Mouse (Mus musculus) CH12.LX (cell line): ENCODE data around the gene Pawr. TPM values are rescaled to one million over a fixed set of nuclear protein-coding genes. Genes with fewer than 3 reads are reported as not detected.

ENCODE experiments used
- DNase-seq: peaks from one replicate; pipeline ENCODE4 v3.0.0-alpha.2; 2013; ENCODE audit errors: extremely low read depth
- H3K27ac ChIP-seq: 2 replicates; pipeline ENCODE4 v1.5.1; 2012; ENCODE audit warnings: low read depth, mild to moderate bottlenecking, control low read depth, moderate library complexity; ENCODE audit not compliant: insufficient read depth
- H3K27me3 ChIP-seq: replicated peaks from 2 replicates; pipeline ENCODE3; 2012; ENCODE audit warnings: inconsistent platforms
- H3K36me3 ChIP-seq, 2 experiments: replicated peaks in 1 of 2; 2 replicates each; pipeline versions ENCODE3 to v1.6.1; 2012; ENCODE audit warnings: inconsistent platforms in 1 of 2, low read length in 1 of 2, mild to moderate bottlenecking in 1 of 2, mixed read lengths in 1 of 2, moderate library complexity in 1 of 2; ENCODE audit not compliant: control insufficient read depth in 1 of 2, insufficient read depth in 1 of 2
- H3K4me1 ChIP-seq, 2 experiments: 2 replicates each; pipeline ENCODE4 v1.6.1; 2012; ENCODE audit warnings: inconsistent platforms in 1 of 2, moderate library complexity in 1 of 2; ENCODE audit not compliant: insufficient read depth in 2 of 2, control insufficient read depth in 1 of 2
- H3K4me2 ChIP-seq: 2 replicates; pipeline ENCODE4 v1.6.1; 2012; ENCODE audit warnings: low read depth, mild to moderate bottlenecking, control low read depth; ENCODE audit not compliant: poor library complexity, insufficient read depth, severe bottlenecking
- H3K4me3 ChIP-seq, 3 experiments: fragments of 150-350 bp in 1 of 3; sonication (generic) in 1 of 3; replicated peaks in 1 of 3; 2 replicates each; pipeline versions ENCODE3 to v1.5.1; 2011 to 2012; ENCODE audit warnings: low read depth in 2 of 3, low read length in 2 of 3, mild to moderate bottlenecking in 2 of 3, moderate library complexity in 2 of 3, control low read depth in 1 of 3, improper control_type of control experiment in 1 of 3, inconsistent platforms in 1 of 3, mixed read lengths in 1 of 3; ENCODE audit not compliant: poor library complexity in 1 of 3
- H3K79me2 ChIP-seq: replicated peaks from 2 replicates; pipeline ENCODE4 v1.6.1; 2012; ENCODE audit warnings: mild to moderate bottlenecking, moderate library complexity; ENCODE audit not compliant: control insufficient read depth, poor library complexity, insufficient read depth, severe bottlenecking; ENCODE audit errors: extremely low read depth
- H3K9ac ChIP-seq: 2 replicates; pipeline ENCODE4 v1.6.1; 2012; ENCODE audit warnings: low read depth, mild to moderate bottlenecking, control low read depth, moderate library complexity; ENCODE audit not compliant: insufficient read depth
- H3K9me3 ChIP-seq: replicated peaks from 2 replicates; pipeline ENCODE3; 2012; ENCODE audit warnings: low read length, inconsistent platforms, mixed read lengths
- BHLHE40 ChIP-seq: IDR thresholded peaks from 2 replicates; pipeline ENCODE4 v1.6.1; 2011; ENCODE audit warnings: mild to moderate bottlenecking, low read depth, low read length, improper control_type of control experiment
- CHD2 ChIP-seq: IDR thresholded peaks from 2 replicates; pipeline ENCODE4 v1.6.1; 2011; ENCODE audit warnings: low read length, improper control_type of control experiment
- EP300 ChIP-seq: IDR thresholded peaks from 2 replicates; pipeline ENCODE4 v1.6.1; 2011; ENCODE audit warnings: low read length, improper control_type of control experiment
- ETS1 ChIP-seq: conservative IDR thresholded peaks from 2 replicates; pipeline ENCODE4 v1.6.1; 2012; ENCODE audit warnings: low read depth, mild to moderate bottlenecking, inconsistent platforms, low read length, improper control_type of control experiment, moderate library complexity
- GABPA ChIP-seq: IDR thresholded peaks from 2 replicates; pipeline ENCODE4 v1.6.1; 2012; ENCODE audit warnings: low read depth, low read length, improper control_type of control experiment, inconsistent platforms; ENCODE audit not compliant: insufficient replicate concordance
- IRF4 ChIP-seq: IDR thresholded peaks from 2 replicates; pipeline ENCODE4 v1.6.1; 2014; ENCODE audit warnings: low read depth, mild to moderate bottlenecking, inconsistent platforms, low read length, improper control_type of control experiment
- MAFK ChIP-seq: IDR thresholded peaks from 2 replicates; pipeline ENCODE4 v1.6.1; 2011; ENCODE audit warnings: low read length, improper control_type of control experiment; ENCODE audit not compliant: insufficient replicate concordance
- MAX ChIP-seq: IDR thresholded peaks from 2 replicates; pipeline ENCODE4 v1.6.1; 2011; ENCODE audit warnings: low read length, improper control_type of control experiment
- MAZ ChIP-seq: IDR thresholded peaks from 2 replicates; pipeline ENCODE4 v1.6.1; 2012; ENCODE audit warnings: low read depth, mild to moderate bottlenecking, inconsistent platforms, low read length, improper control_type of control experiment, moderate library complexity
- MEF2A ChIP-seq: IDR thresholded peaks from 2 replicates; pipeline ENCODE4 v1.6.1; 2014; ENCODE audit warnings: low read depth, mild to moderate bottlenecking, inconsistent platforms, low read length, improper control_type of control experiment, borderline replicate concordance
- POLR2A ChIP-seq: IDR thresholded peaks from 2 replicates; pipeline ENCODE4 v1.6.1; 2011; ENCODE audit warnings: low read depth, mild to moderate bottlenecking, improper control_type of control experiment, low read length
- POLR2AphosphoS2 ChIP-seq: IDR thresholded peaks from 2 replicates; pipeline ENCODE4 v1.6.1; 2011; ENCODE audit warnings: low read depth, low read length, improper control_type of control experiment
- RAD21 ChIP-seq: IDR thresholded peaks from 2 replicates; pipeline ENCODE4 v1.6.1; 2011; ENCODE audit warnings: low read depth, mild to moderate bottlenecking, low read length, improper control_type of control experiment, moderate library complexity
- SMC3 ChIP-seq: IDR thresholded peaks from 2 replicates; pipeline ENCODE4 v1.6.1; 2011; ENCODE audit warnings: low read depth, low read length, improper control_type of control experiment
- TBP ChIP-seq: conservative IDR thresholded peaks from 2 replicates; pipeline ENCODE4 v1.6.1; 2011; ENCODE audit warnings: low read depth, low read length, improper control_type of control experiment
- ZKSCAN1 ChIP-seq: IDR thresholded peaks from 2 replicates; pipeline ENCODE4 v1.6.1; 2012; ENCODE audit warnings: low read depth, inconsistent platforms, low read length, improper control_type of control experiment, borderline replicate concordance
- dilution Hi-C: fragments of 300-500 bp; cut with MboI; formaldehyde crosslinking; loops from 2 replicates; pipeline ENCODE4 v1.14.3; 2020; ENCODE audit warnings: low sequenced_read_pairs; ENCODE audit not compliant: extremely low pct_unique_long_range_greater_than_20kb, extremely low pct_ligation_motif_present
- in situ Hi-C: fragments of 300-500 bp; cut with MboI; formaldehyde crosslinking; loops from 3 replicates; pipeline ENCODE4 v1.14.3; 2019; ENCODE audit warnings: low sequenced_read_pairs, low pct_ligation_motif_present, low pct_unique_long_range_greater_than_20kb, mixed read lengths
- polyA plus RNA-seq: library from polyadenylated mRNA; unstranded; fragments of >175 nt; gene quantifications from 2 replicates; pipeline ENCODE4 v1.2.1, GENCODE M21; 2012; ENCODE audit warnings: low read depth; ENCODE audit not compliant: insufficient read length
- total RNA-seq, 2 experiments: library from RNA; depleted of rRNA; stranded (reverse); fragments of 300-350 nt in 1 of 2; fragments of >200 nt in 1 of 2; gene quantifications; 2 replicates each; pipeline ENCODE4 v1.2.3; 2012 to 2014

Gene Pawr
- total and polyA plus RNA-seq, 3 experiments = not detected

DNA sequence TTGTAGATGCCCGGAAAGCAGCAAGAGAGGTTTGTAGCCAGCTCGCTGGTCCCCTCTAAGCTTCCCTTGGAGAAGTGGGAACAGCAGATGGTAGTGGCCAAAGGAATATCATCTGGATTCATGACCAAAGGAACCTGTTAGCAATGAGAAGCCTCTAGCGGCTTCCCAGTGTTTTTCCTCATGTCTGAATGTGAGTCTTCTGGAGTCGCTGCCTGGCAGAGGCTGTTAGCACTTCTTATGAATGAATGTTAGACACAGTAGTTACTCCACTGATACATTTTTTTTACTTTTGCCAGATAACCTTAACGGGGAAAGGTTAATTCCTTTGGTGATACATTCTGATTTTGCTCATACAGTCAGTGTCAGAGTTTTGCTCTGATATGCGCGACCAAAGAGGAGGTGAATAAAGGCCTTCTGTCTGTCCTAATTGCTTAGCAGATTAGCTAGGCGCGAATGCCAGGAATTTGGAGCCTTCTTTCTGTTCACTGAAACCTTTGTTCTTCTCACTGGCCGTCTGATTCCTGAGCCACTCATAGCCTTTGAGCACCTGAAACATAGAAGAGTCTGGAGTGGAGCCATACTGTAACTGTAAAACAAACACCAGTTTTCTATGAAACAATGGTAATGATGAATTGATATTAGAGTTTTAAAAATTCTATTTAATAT, 22.9 kb downstream of the Pawr start:
- no peaks in the 10 kb centered on the region for H3K36me3 ChIP-seq
- dilution Hi-C loops (no loop called here), in situ Hi-C loops (no loop called here)
- H3K9ac ChIP-seq = no peak overlapping the region
- no peaks in the 10 kb centered on the region for H3K27me3 ChIP-seq
- H3K4me2 ChIP-seq = no peak overlapping the region
- no peak overlapping the region for H3K4me3 ChIP-seq
- H3K9me3 ChIP-seq = no peaks in the 10 kb centered on the region
- H3K4me1 ChIP-seq = no peaks in the 10 kb centered on the region
- TF ChIP-seq BHLHE40 = no peak
- TF ChIP-seq IRF4 = no peak
- no peak for TF ChIP-seq MAX
- no peak for TF ChIP-seq MEF2A
- TF ChIP-seq POLR2AphosphoS2 = no peak
- DNase-seq = no peak
- H3K27ac ChIP-seq = no peak overlapping the region
- no peaks in the 10 kb centered on the region for H3K79me2 ChIP-seq

DNA sequence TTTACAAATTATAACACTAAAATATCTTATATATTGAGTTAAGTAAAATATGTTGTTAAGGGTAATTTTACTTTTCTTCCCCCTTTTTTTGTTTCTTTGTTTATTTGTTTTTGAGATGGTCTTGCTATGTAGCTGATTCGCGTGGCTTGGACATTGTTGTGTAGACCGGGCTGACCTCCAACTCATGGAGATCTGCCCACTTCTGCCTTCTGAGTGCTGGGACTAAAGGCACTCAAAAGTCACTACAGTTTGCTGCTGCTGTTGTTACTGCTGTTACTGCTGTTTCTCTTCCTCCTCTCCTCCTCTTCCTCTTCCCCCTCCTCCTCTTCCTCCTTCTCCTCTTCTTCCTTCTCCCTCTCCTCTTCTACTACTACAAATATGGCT, 23.5 kb downstream of the Pawr start:
- dilution Hi-C loops = no loop called here
- H3K27me3 ChIP-seq = no peaks in the 10 kb centered on the region
- no peak overlapping the region for H3K4me2 ChIP-seq
- H3K27ac ChIP-seq = no peak overlapping the region
- no peak overlapping the region for H3K9ac ChIP-seq
- no peaks in the 10 kb centered on the region for H3K4me1 ChIP-seq
- in situ Hi-C loops = no loop called here
- H3K36me3 ChIP-seq = no peaks in the 10 kb centered on the region
- no peak for TF ChIP-seq SMC3
- TF ChIP-seq RAD21 = no peak
- TF ChIP-seq POLR2A = no peak
- TF ChIP-seq ETS1 = no peak
- no peak for TF ChIP-seq CHD2
- TF ChIP-seq MAX = no peak
- TF ChIP-seq MAZ = no peak
- TF ChIP-seq MAFK = no peak
- TF ChIP-seq ZKSCAN1 = no peak
- TF ChIP-seq POLR2AphosphoS2 = no peak
- no peak for TF ChIP-seq EP300
- TF ChIP-seq GABPA = no peak
- TF ChIP-seq TBP = no peak
- TF ChIP-seq, all 38 proteins: peak for 0
- no peak for DNase-seq
- no peaks in the 10 kb centered on the region for H3K9me3 ChIP-seq
- no peaks in the 10 kb centered on the region for H3K79me2 ChIP-seq
- H3K4me3 ChIP-seq = no peak overlapping the region
